Mouse (Mus musculus): ENCODE results near the gene Gamt. TPM values are rescaled to one million over a fixed set of nuclear protein-coding genes. Genes with fewer than 3 reads are reported as not detected.
"Not testable (repeated sequence)": the region's sequence is repeated elsewhere in the genome, so short reads cannot be mapped to it uniquely, and the experiment has no call there.

Gene Gamt
- polyA plus RNA-seq, 1 experiment from 2014 or later: 18.3 TPM

- ATAC-seq: no peak
- no peak overlapping the region for H3K27ac ChIP-seq
- 94% methylated on average over 3 of the region's 3 CpGs for WGBS
- peaks cover 17% of the 10 kb centered on the region for H3K4me1 ChIP-seq
- H3K9me3 ChIP-seq (replicated peaks): no peaks in the 10 kb centered on the region
- H3K36me3 ChIP-seq (ENCODE audit: poor library complexity, severe bottlenecking): peaks cover 97% of the 10 kb centered on the region
- H3K9ac ChIP-seq: no peak overlapping the region
- no peaks in the 10 kb centered on the region for H3K27me3 ChIP-seq
- no peak overlapping the region for H3K4me2 ChIP-seq
- H3K4me3 ChIP-seq: no peak overlapping the region
These were observed 22.5 kb downstream of the Gamt start for GRCm38 (mm10) chr10:80238306-80238705.

GRCm38 (mm10) chr10:80237020-80237419, 23.8 kb downstream of the Gamt start:
- H3K4me1 ChIP-seq: peaks cover 26% of the 10 kb centered on the region
- H3K9me3 ChIP-seq (replicated peaks): no peaks in the 10 kb centered on the region
- H3K4me2 ChIP-seq: no peak overlapping the region
- H3K27me3 ChIP-seq: no peaks in the 10 kb centered on the region
- H3K36me3 ChIP-seq (ENCODE audit: poor library complexity, severe bottlenecking): peaks cover 97% of the 10 kb centered on the region
- no peak overlapping the region for H3K9ac ChIP-seq
- no peak overlapping the region for H3K27ac ChIP-seq
- ATAC-seq: no peak
- no peak overlapping the region for H3K4me3 ChIP-seq
- 97% methylated on average over 4 of the region's 4 CpGs for WGBS

- peaks cover 22% of the 10 kb centered on the region for H3K4me1 ChIP-seq
- H3K27ac ChIP-seq: no peak overlapping the region
- no peak overlapping the region for H3K4me3 ChIP-seq
- no peaks in the 10 kb centered on the region for H3K9me3 ChIP-seq (replicated peaks)
- 96% methylated on average over 13 of the region's 13 CpGs for WGBS
- ATAC-seq: no peak
- H3K27me3 ChIP-seq: no peaks in the 10 kb centered on the region
- H3K36me3 ChIP-seq (ENCODE audit: poor library complexity, severe bottlenecking): peaks cover 98% of the 10 kb centered on the region
- H3K9ac ChIP-seq: no peak overlapping the region
- no peak overlapping the region for H3K4me2 ChIP-seq
These were observed 24.5 kb downstream of the Gamt start for GRCm38 (mm10) chr10:80236145-80236825.

- H3K27ac ChIP-seq: peak overlapping the region; percentile 95
- H3K4me2 ChIP-seq: peak overlapping the region; percentile 93
- no peaks in the 10 kb centered on the region for H3K27me3 ChIP-seq
- H3K9me3 ChIP-seq (replicated peaks): no peaks in the 10 kb centered on the region
- 38% methylated on average over 15 of the region's 15 CpGs for WGBS
- H3K9ac ChIP-seq: peak overlapping the region; percentile 98
- H3K4me1 ChIP-seq: peaks cover 51% of the 10 kb centered on the region
- H3K36me3 ChIP-seq (ENCODE audit: poor library complexity, severe bottlenecking): peaks cover 36% of the 10 kb centered on the region
- no peak for ATAC-seq
- H3K4me3 ChIP-seq: peak overlapping the region; percentile 84
These were observed 32.7 kb downstream of the Gamt start for GRCm38 (mm10) chr10:80227877-80228775.

- Histone ChIP-seq H3K27me3 (no peaks in the 10 kb centered on the region), H3K9ac (peak overlapping the region; percentile 98), H3K4me3 (peak overlapping the region; percentile 84), H3K27ac (peak overlapping the region; percentile 95), H3K36me3 (ENCODE audit: poor library complexity, severe bottlenecking) (peaks cover 26% of the 10 kb centered on the region), H3K9me3 (replicated peaks) (no peaks in the 10 kb centered on the region), H3K4me2 (peak overlapping the region; percentile 93), H3K4me1 (peaks cover 41% of the 10 kb centered on the region)
- ATAC-seq: no peak; the same call in 1 of the 2 replicates
- WGBS: 8% methylated on average over 10 of the region's 10 CpGs
These were observed 33.7 kb downstream of the Gamt start for GRCm38 (mm10) chr10:80227166-80227539.

- H3K4me1 ChIP-seq: peaks cover 46% of the 10 kb centered on the region
- peak within 1 kb of the TSS; percentile 98 for H3K9ac ChIP-seq
- no peaks in the 10 kb centered on the region for H3K27me3 ChIP-seq
- H3K9me3 ChIP-seq (replicated peaks): no peaks in the 10 kb centered on the region
- peak within 1 kb of the TSS; percentile 84 for H3K4me3 ChIP-seq
- peak within 1 kb of the TSS; percentile 95 for H3K27ac ChIP-seq
- ATAC-seq: peak; percentile 97
- H3K36me3 ChIP-seq (ENCODE audit: poor library complexity, severe bottlenecking): peaks cover 21% of the 10 kb centered on the region
- peak within 1 kb of the TSS; percentile 93 for H3K4me2 ChIP-seq
- under 1% methylated on average over 34 of the region's 75 CpGs for WGBS
These were observed 34.2 kb downstream of the Gamt start, which contains the start of gene Mum1 for GRCm38 (mm10) chr10:80226416-80227165. Gene Mum1 (plus strand): TSS chr10:80226434.

- Histone ChIP-seq H3K36me3 (ENCODE audit: poor library complexity, severe bottlenecking) (peaks cover 17% of the 10 kb centered on the region), H3K27ac (peak overlapping the region; percentile 95), H3K9me3 (replicated peaks) (no peaks in the 10 kb centered on the region), H3K4me2 (peak overlapping the region; percentile 93), H3K9ac (peak overlapping the region; percentile 43; the same call in 1 of the 2 replicates), H3K4me1 (peaks cover 46% of the 10 kb centered on the region), H3K4me3 (peak overlapping the region; percentile 84), H3K27me3 (no peaks in the 10 kb centered on the region)
- no peak for ATAC-seq
- WGBS: 1% methylated on average over 14 of the region's 14 CpGs
These were observed 34.8 kb downstream of the Gamt start for GRCm38 (mm10) chr10:80226071-80226415.

GRCm38 (mm10) chr10:80223137-80223536, 37.7 kb downstream of the Gamt start:
- peaks cover 24% of the 10 kb centered on the region for H3K4me1 ChIP-seq
- H3K27ac ChIP-seq; H3K27me3 ChIP-seq; H3K9ac ChIP-seq; H3K9me3 ChIP-seq (replicated peaks); H3K36me3 ChIP-seq (ENCODE audit: poor library complexity, severe bottlenecking); H3K4me3 ChIP-seq; ATAC-seq; H3K4me2 ChIP-seq: not testable (repeated sequence)
- WGBS: 93% methylated on average over 2 of the region's 2 CpGs

GRCm38 (mm10) chr10:80220676-80221075, 40.1 kb downstream of the Gamt start:
- H3K36me3 ChIP-seq (ENCODE audit: poor library complexity, severe bottlenecking): no peaks in the 10 kb centered on the region
- H3K9me3 ChIP-seq (replicated peaks): no peaks in the 10 kb centered on the region
- ATAC-seq: no peak
- H3K4me1 ChIP-seq: peaks cover 11% of the 10 kb centered on the region
- 35% methylated on average over 5 of the region's 9 CpGs for WGBS
- H3K4me2 ChIP-seq: no peak overlapping the region
- H3K4me3 ChIP-seq: no peak overlapping the region
- H3K9ac ChIP-seq: no peak overlapping the region
- H3K27me3 ChIP-seq: no peaks in the 10 kb centered on the region
- H3K27ac ChIP-seq: no peak overlapping the region; the same call in 1 of the 2 replicates

- no peak for ATAC-seq
- 10% methylated on average over 16 of the region's 16 CpGs for WGBS
- peak overlapping the region; percentile 8 for H3K27ac ChIP-seq
- H3K9ac ChIP-seq: peak overlapping the region; percentile 52
- H3K4me3 ChIP-seq: no peak overlapping the region
- H3K36me3 ChIP-seq (ENCODE audit: poor library complexity, severe bottlenecking): no peaks in the 10 kb centered on the region
- H3K4me1 ChIP-seq: peaks cover 16% of the 10 kb centered on the region
- H3K27me3 ChIP-seq: no peaks in the 10 kb centered on the region
- peak overlapping the region; percentile 24; the same call in 1 of the 2 replicates for H3K4me2 ChIP-seq
- H3K9me3 ChIP-seq (replicated peaks): no peaks in the 10 kb centered on the region
These were observed 45.6 kb downstream of the Gamt start for GRCm38 (mm10) chr10:80215048-80215772.

- 72% methylated on average over 7 of the region's 7 CpGs for whole genome bisulfite sequencing
- not testable (repeated sequence) for H3K36me3 ChIP-seq (ENCODE audit: poor library complexity, severe bottlenecking); H3K27me3 ChIP-seq; H3K9ac ChIP-seq; H3K9me3 ChIP-seq (replicated peaks); ATAC-seq; H3K4me3 ChIP-seq; H3K4me2 ChIP-seq; H3K27ac ChIP-seq
- H3K4me1 ChIP-seq: peaks cover 41% of the 10 kb centered on the region
These were observed 49.2 kb downstream of the Gamt start for GRCm38 (mm10) chr10:80211547-80212103.
